Mouse (Mus musculus) heart, embryonic 11.5 days (tissue): ENCODE measurements around the gene Trim28. TPM values are rescaled to one million over a fixed set of nuclear protein-coding genes. Genes with fewer than 3 reads are reported as not detected.

Experiments used
- ATAC-seq: fragments of 200-750 bp; cut with Nextera tagmentation; replicated peaks from 2 replicates; pipeline ENCODE4 v1.8.0; 2017; ENCODE audit warnings: moderate library complexity; ENCODE audit not compliant: insufficient number of reproducible peaks, low FRiP score, low TSS enrichment
- H3K27ac ChIP-seq: fragments of 300-500 bp; sonication (generic); 2 replicates; pipeline ENCODE4 v1.5.1; 2014; ENCODE audit warnings: mild to moderate bottlenecking, low read depth, low read length
- H3K27me3 ChIP-seq: fragments of 300-500 bp; sonication (generic); 2 replicates; pipeline ENCODE4 v1.6.1; 2014; ENCODE audit warnings: mild to moderate bottlenecking, low read length, mixed read lengths; ENCODE audit not compliant: control insufficient read depth, insufficient read depth
- H3K36me3 ChIP-seq: fragments of 300-500 bp; sonication (generic); 2 replicates; pipeline ENCODE4 v1.6.1; 2014; ENCODE audit warnings: mild to moderate bottlenecking, low read length, moderate library complexity, mixed read lengths; ENCODE audit not compliant: control insufficient read depth, insufficient read depth
- H3K4me1 ChIP-seq: fragments of 300-500 bp; sonication (generic); 2 replicates; pipeline ENCODE4 v1.6.1; 2014; ENCODE audit warnings: low read length; ENCODE audit not compliant: control insufficient read depth, insufficient read depth
- H3K4me2 ChIP-seq: fragments of 300-500 bp; sonication (generic); 2 replicates; pipeline ENCODE4 v1.6.1; 2014; ENCODE audit warnings: mild to moderate bottlenecking, moderate library complexity
- H3K4me3 ChIP-seq: fragments of 300-500 bp; sonication (generic); 2 replicates; pipeline ENCODE4 v1.5.1; 2014; ENCODE audit warnings: low read depth, low read length
- H3K9ac ChIP-seq: fragments of 300-500 bp; sonication (generic); 2 replicates; pipeline ENCODE4 v1.6.1; 2014; ENCODE audit warnings: mild to moderate bottlenecking, low read depth, low read length, moderate library complexity
- H3K9me3 ChIP-seq: fragments of 300-500 bp; sonication (generic); replicated peaks from 2 replicates; pipeline ENCODE4 v1.6.1; 2016; ENCODE audit warnings: low read length; ENCODE audit not compliant: control insufficient read depth
- WGBS: fragments of 180-500 bp; shearing (Covaris S2); extraction: QIAGEN DNeasy Blood & Tissue Kit; methylation state at CpG from one replicate; pipeline ENCODE4 v1.1.7; 2014; ENCODE audit not compliant: insufficient replicate concordance; 5-methylcytosine and 5-hydroxymethylcytosine counted together
- polyA plus RNA-seq: library from polyadenylated mRNA; unstranded; fragments of >200 nt; fragmentation: Nextera tagmentation; extraction: Ambion mirVana; gene quantifications from 2 replicates; pipeline ENCODE4 v1.2.1, GENCODE M21; 2014

Trim28 gene
- 252 and 256 TPM in 2 replicates for polyA plus RNA-seq

- Histone ChIP-seq H3K27me3 (no peaks in the 10 kb centered on the region), H3K4me2 (no peak within 1 kb of the TSS), H3K9ac (no peak within 1 kb of the TSS), H3K36me3 (no peaks in the 10 kb centered on the region), H3K9me3 (no peaks in the 10 kb centered on the region), H3K4me1 (no peaks in the 10 kb centered on the region), H3K4me3 (no peak within 1 kb of the TSS), H3K27ac (no peak within 1 kb of the TSS)
- no peak for ATAC-seq
- WGBS = 70% methylated on average over 3 of the region's 3 CpGs
Measured at GRCm38 (mm10) chr7:12998851-12999250, at the start of gene Trim28. Trim28 (plus strand) TSS chr7:12999114.

GRCm38 (mm10) chr7:12949872-12950229 lies 49.1 kb upstream of the Trim28 start:
- peak overlapping the region; percentile 68 for H3K4me2 ChIP-seq
- no peaks in the 10 kb centered on the region for H3K36me3 ChIP-seq
- no peaks in the 10 kb centered on the region for H3K27me3 ChIP-seq
- H3K4me1 ChIP-seq = 0 out of 2 replicates have a peak, but pooled peaks cover 3% of the 10 kb centered on the region
- no peaks in the 10 kb centered on the region for H3K9me3 ChIP-seq
- H3K9ac ChIP-seq = peak overlapping the region; percentile 44
- peak overlapping the region; percentile 40 for H3K4me3 ChIP-seq
- H3K27ac ChIP-seq = peak overlapping the region; percentile 61
- ATAC-seq = peak; percentile 53
- 5% methylated on average over 16 of the region's 16 CpGs for WGBS

GRCm38 (mm10) chr7:12954896-12955295 lies 44.0 kb upstream of the Trim28 start:
- ATAC-seq = no peak
- Histone ChIP-seq H3K4me1 (0 out of 2 replicates have a peak, but pooled peaks cover 3% of the 10 kb centered on the region), H3K27ac (no peak overlapping the region), H3K36me3 (no peaks in the 10 kb centered on the region), H3K4me2 (no peak overlapping the region), H3K4me3 (no peak overlapping the region), H3K27me3 (no peaks in the 10 kb centered on the region), H3K9ac (no peak overlapping the region), H3K9me3 (no peaks in the 10 kb centered on the region)
- 48% methylated on average over 3 of the region's 3 CpGs for WGBS

GRCm38 (mm10) chr7:12957511-12957910 lies 41.4 kb upstream of the Trim28 start:
- Histone ChIP-seq H3K27me3 (no peaks in the 10 kb centered on the region), H3K27ac (no peak overlapping the region), H3K4me1 (no peaks in the 10 kb centered on the region), H3K9me3 (no peaks in the 10 kb centered on the region), H3K36me3 (no peaks in the 10 kb centered on the region), H3K9ac (no peak overlapping the region), H3K4me3 (no peak overlapping the region), H3K4me2 (no peak overlapping the region)
- no peak for ATAC-seq
- WGBS = 63% methylated on average over 5 of the region's 5 CpGs

GRCm38 (mm10) chr7:12958948-12959347 lies 40.0 kb upstream of the Trim28 start:
- Histone ChIP-seq H3K4me1 (no peaks in the 10 kb centered on the region), H3K4me3 (no peak overlapping the region), H3K9ac (no peak overlapping the region), H3K4me2 (no peak overlapping the region), H3K27me3 (no peaks in the 10 kb centered on the region), H3K27ac (no peak overlapping the region), H3K9me3 (no peaks in the 10 kb centered on the region), H3K36me3 (no peaks in the 10 kb centered on the region)
- no peak for ATAC-seq
- 79% methylated on average over 4 of the region's 4 CpGs for WGBS

- no peaks in the 10 kb centered on the region for H3K4me1 ChIP-seq
- H3K4me3 ChIP-seq = no peak overlapping the region
- H3K27me3 ChIP-seq = no peaks in the 10 kb centered on the region
- H3K9ac ChIP-seq = no peak overlapping the region
- no peaks in the 10 kb centered on the region for H3K9me3 ChIP-seq
- no peak for ATAC-seq
- H3K4me2 ChIP-seq = no peak overlapping the region
- no peaks in the 10 kb centered on the region for H3K36me3 ChIP-seq
- no peak overlapping the region for H3K27ac ChIP-seq
- 22% methylated on average over 4 of the region's 4 CpGs for WGBS
Measured at GRCm38 (mm10) chr7:12959718-12960117, 39.2 kb upstream of the Trim28 start.

- Histone ChIP-seq H3K4me1 (peaks cover 5% of the 10 kb centered on the region), H3K27ac (peak overlapping the region; percentile 88), H3K9ac (peak overlapping the region; percentile 80), H3K4me2 (peak overlapping the region; percentile 76), H3K27me3 (no peaks in the 10 kb centered on the region), H3K4me3 (peak overlapping the region; percentile 61), H3K9me3 (no peaks in the 10 kb centered on the region), H3K36me3 (no peaks in the 10 kb centered on the region)
- WGBS = 6% methylated on average over 29 of the region's 29 CpGs
- peak; percentile 43 for ATAC-seq
Measured at GRCm38 (mm10) chr7:12961511-12962141, 37.3 kb upstream of the Trim28 start.

GRCm38 (mm10) chr7:12965678-12966091 lies 33.2 kb upstream of the Trim28 start, which contains the start of gene Zfp324:
Zfp324 (plus strand) TSS chr7:12965838.
- H3K9me3 ChIP-seq = no peaks in the 10 kb centered on the region
- H3K4me1 ChIP-seq = peaks cover 8% of the 10 kb centered on the region
- no peaks in the 10 kb centered on the region for H3K27me3 ChIP-seq
- peak within 1 kb of the TSS; percentile 91 for H3K4me3 ChIP-seq
- WGBS = under 1% methylated on average over 23 of the region's 23 CpGs
- H3K36me3 ChIP-seq = peaks cover 11% of the 10 kb centered on the region
- H3K27ac ChIP-seq = peak within 1 kb of the TSS; percentile 90
- peak within 1 kb of the TSS; percentile 93 for H3K9ac ChIP-seq
- H3K4me2 ChIP-seq = peak within 1 kb of the TSS; percentile 97
- peak; percentile 92 for ATAC-seq
